Mouse (Mus musculus) adrenal gland, postnatal 14 days (tissue): ENCODE measurements around the gene Nat8f5. TPM values are rescaled to one million over a fixed set of nuclear protein-coding genes. Genes with fewer than 3 reads are reported as not detected.
"Not testable (repeated sequence)": the region's sequence is repeated elsewhere in the genome, so short reads cannot be mapped to it uniquely, and the experiment has no call there.

Experiments
- DNase-seq: peaks from one replicate; pipeline ENCODE4 v3.0.0; 2021; ENCODE audit warnings: mixed read lengths
- microRNA-seq, 2 experiments: library from miRNA; unstranded; fragments of <30 nt; microRNA quantifications; one replicate each; pipeline ENCODE4 v1.2.0; 2021
- total RNA-seq: library from RNA; stranded (reverse); gene quantifications from 2 replicates; pipeline ENCODE4 v1.2.3, GENCODE M21; 2021

The Nat8f5 gene
- total RNA-seq, 1 experiment from 2014 or later = 1.4 TPM

GRCm38 (mm10) chr6:85836098-85836497 is 15.3 kb upstream of the Nat8f5 start:
- not testable (repeated sequence) for DNase-seq

- DNase-seq = not testable (repeated sequence)
Measured at GRCm38 (mm10) chr6:85835104-85835503, 14.3 kb upstream of the Nat8f5 start.

- DNase-seq = not testable (repeated sequence)
Measured at GRCm38 (mm10) chr6:85834504-85835100, 13.8 kb upstream of the Nat8f5 start.

- DNase-seq = no peak
Measured at GRCm38 (mm10) chr6:85831796-85832321, 11.1 kb upstream of the Nat8f5 start, which contains the start of gene Nat8. Gene Nat8 (minus strand): TSS chr6:85832082.

GRCm38 (mm10) chr6:85829462-85829861 is 8.7 kb upstream of the Nat8f5 start:
- no peak for DNase-seq

- DNase-seq = no peak
Measured at GRCm38 (mm10) chr6:85825886-85826285, 5.1 kb upstream of the Nat8f5 start.

- DNase-seq = no peak
Measured at GRCm38 (mm10) chr6:85823382-85824090, 2.8 kb upstream of the Nat8f5 start.

GRCm38 (mm10) chr6:85822286-85822685 is 1.5 kb upstream of the Nat8f5 start:
- no peak for DNase-seq

- no peak for DNase-seq
Measured at GRCm38 (mm10) chr6:85818338-85818737, 2.4 kb downstream of the Nat8f5 start.

GRCm38 (mm10) chr6:85813339-85813738 is 7.4 kb downstream of the Nat8f5 start:
- no peak for DNase-seq

- not testable (repeated sequence) for DNase-seq
Measured at GRCm38 (mm10) chr6:85810942-85811537, 9.7 kb downstream of the Nat8f5 start.

GRCm38 (mm10) chr6:85810514-85810913 is 10.3 kb downstream of the Nat8f5 start:
- not testable (repeated sequence) for DNase-seq

GRCm38 (mm10) chr6:85809784-85810183 is 11.0 kb downstream of the Nat8f5 start:
- DNase-seq = not testable (repeated sequence)

GRCm38 (mm10) chr6:85803180-85803579 is 17.6 kb downstream of the Nat8f5 start:
- DNase-seq = peak; percentile 9

Small RNAs within 50 kb of the gene (microRNA-seq; reads per million reads assigned to microRNA genes)
- gene Mir6375 = 0 reads per million in 2 experiments

Other genes starting within 250 kb of the Nat8f5 start
- gene Alms1, start 233.4 kb downstream of the Nat8f5 start, total RNA-seq = 7.1 and 8.2 TPM in 2 replicates
- gene Nat8f7, start 107.8 kb downstream of the Nat8f5 start, total RNA-seq = 0.53 and 1.1 TPM in 2 replicates
- 0.68 TPM in 1 of 2 replicates, not detected in the other for gene Nat8f3, start 55.2 kb downstream of the Nat8f5 start, total RNA-seq
- 0.41 and 0.45 TPM in 2 replicates for gene Nat8f6, start within 50 bp of the Nat8f5 start, total RNA-seq
- gene Nat8, start 11.1 kb upstream of the Nat8f5 start, total RNA-seq = 1.6 TPM in 2 replicates
- 0.64 and 3.5 TPM in 2 replicates for gene Nat8f2, start 48.2 kb upstream of the Nat8f5 start, total RNA-seq
- 6.1 and 7.9 TPM in 2 replicates for gene Nat8f4, start 83.9 kb upstream of the Nat8f5 start, total RNA-seq
- 41.9 and 43.1 TPM in 2 replicates for gene Tprkb, start 90.9 kb upstream of the Nat8f5 start, total RNA-seq
- gene Nat8f1, start 94.7 kb upstream of the Nat8f5 start, total RNA-seq = 23.5 and 47.2 TPM in 2 replicates
- gene Dusp11, start 140.7 kb upstream of the Nat8f5 start, total RNA-seq = 115 and 124 TPM in 2 replicates
- gene Figla, start 195.2 kb upstream of the Nat8f5 start, total RNA-seq = not detected in 2 replicates
- gene Add2, start 207.7 kb upstream of the Nat8f5 start, total RNA-seq = 5.2 and 6.1 TPM in 2 replicates